Mouse (Mus musculus): ENCODE measurements around the gene Cstad. TPM values are rescaled to one million over a fixed set of nuclear protein-coding genes. Genes with fewer than 3 reads are reported as not detected.

Cstad gene
- total and polyA plus RNA-seq, 3 experiments, result not detected

DNA sequence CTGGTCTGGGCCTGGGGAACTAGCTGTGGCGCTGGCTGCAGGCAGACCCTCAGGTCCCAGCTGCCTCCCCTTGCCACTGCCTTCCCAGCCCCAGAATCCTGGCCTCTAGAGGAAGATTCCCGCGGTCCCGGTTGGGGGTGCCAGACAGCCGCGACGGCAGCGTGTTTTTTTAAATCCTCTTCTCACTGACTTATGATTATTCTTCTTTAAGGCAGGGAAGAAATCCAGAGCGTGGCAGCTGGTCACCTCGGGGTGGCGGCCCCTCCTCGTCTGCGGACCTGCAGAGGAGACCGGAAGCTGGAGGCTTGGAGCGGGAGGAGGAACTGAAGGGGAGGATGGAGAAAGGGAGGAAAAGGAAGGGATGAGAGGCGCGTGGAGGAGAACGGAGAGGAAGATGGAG is 18.7 kb downstream of the Cstad start:
- Histone ChIP-seq H3K27ac (ENCODE audit: control insufficient read depth, low read depth, low read length) (no peak overlapping the region), H3K36me3 (ENCODE audit: control insufficient read depth in 1 of 2, insufficient read depth in 2 of 2, low read length in 2 of 2) (no peaks in the 10 kb centered on the region), H3K9ac (ENCODE audit: control insufficient read depth, low read depth, low read length, poor library complexity, severe bottlenecking) (no peak overlapping the region), H3K79me2 (ENCODE audit: control insufficient read depth, insufficient read depth, low read length, poor library complexity) (no peaks in the 10 kb centered on the region), H3K4me3 (ENCODE audit: control insufficient read depth in 1 of 2, insufficient read depth in 1 of 2, low read depth in 2 of 2, low read length in 2 of 2) (no peak overlapping the region), H3K9me3 (replicated peaks; ENCODE audit: insufficient read depth, low read length) (no peaks in the 10 kb centered on the region), H3K27me3 (ENCODE audit: control insufficient read depth in 1 of 2, insufficient read depth in 2 of 2, low read length in 2 of 2) (peaks cover 7 to 10% of the 10 kb centered on the region in 2 experiments), H3K4me1 (ENCODE audit: control insufficient read depth in 1 of 2, insufficient read depth in 2 of 2, low read length in 2 of 2) (no peaks in the 10 kb centered on the region)
- DNase-seq (ENCODE audit: low read depth, low spot score), result no peak
- no peak for TF ChIP-seq TBP (IDR thresholded peaks at IDR 0.05; ENCODE audit: low read depth, low read length)
- no peak for TF ChIP-seq TAL1 (IDR thresholded peaks at IDR 0.05; ENCODE audit: low read length)
- no peak for TF ChIP-seq POLR2AphosphoS5 (IDR thresholded peaks at IDR 0.05; ENCODE audit: borderline replicate concordance, low read depth, low read length)
- TF ChIP-seq CTCF (IDR thresholded peaks at IDR 0.05 in 2 of 3, conservative IDR thresholded peaks at IDR 0.05 in 1 of 3; ENCODE audit: control insufficient read depth in 1 of 3, insufficient read depth in 1 of 3, low read depth in 2 of 3, low read length in 3 of 3, poor library complexity in 1 of 3, severe bottlenecking in 1 of 3), result no peak
- no peak for TF ChIP-seq NELFE (IDR thresholded peaks at IDR 0.05; ENCODE audit: low read depth, low read length)
- no peak for TF ChIP-seq EP300 (IDR thresholded peaks at IDR 0.05; ENCODE audit: low read depth in 1 of 2, low read length in 2 of 2)
- no peak for TF ChIP-seq MYC (IDR thresholded peaks at IDR 0.05; ENCODE audit: low read depth, low read length)
- no peak for TF ChIP-seq USF2 (IDR thresholded peaks at IDR 0.05; ENCODE audit: borderline replicate concordance in 1 of 2, insufficient read depth in 1 of 2, low read depth in 1 of 2, low read length in 2 of 2)
- no peak for TF ChIP-seq UBTF (IDR thresholded peaks at IDR 0.05; ENCODE audit: borderline replicate concordance, insufficient read depth, low read depth, low read length)
- TF ChIP-seq MAX (IDR thresholded peaks at IDR 0.05; ENCODE audit: low read length), result no peak
- no peak for TF ChIP-seq MEF2A (IDR thresholded peaks at IDR 0.05; ENCODE audit: extremely low read depth, insufficient replicate concordance, low read depth, low read length, poor library complexity, severe bottlenecking)
- no peak for TF ChIP-seq JUND (IDR thresholded peaks at IDR 0.05; ENCODE audit: low read depth, low read length)
- no peak for TF ChIP-seq KAT2A (conservative IDR thresholded peaks at IDR 0.05; ENCODE audit: low read depth, low read length)
- no peak for TF ChIP-seq USF1 (IDR thresholded peaks at IDR 0.05; ENCODE audit: low read depth, low read length)
- no peak for TF ChIP-seq MAZ (IDR thresholded peaks at IDR 0.05; ENCODE audit: low read depth, low read length)
- TF ChIP-seq ETS1 (IDR thresholded peaks at IDR 0.05; ENCODE audit: low read depth, low read length), result no peak
- no peak for TF ChIP-seq POLR2A (IDR thresholded peaks at IDR 0.05; ENCODE audit: control insufficient read depth in 1 of 2, insufficient read depth in 1 of 2, low read depth in 1 of 2, low read length in 2 of 2, poor library complexity in 1 of 2)
- TF ChIP-seq ZKSCAN1 (IDR thresholded peaks at IDR 0.05; ENCODE audit: low read depth, low read length), result no peak
- TF ChIP-seq CHD2 (IDR thresholded peaks at IDR 0.05; ENCODE audit: low read length), result no peak
- no peak for TF ChIP-seq MAFK (IDR thresholded peaks at IDR 0.05; ENCODE audit: borderline replicate concordance, low read depth, low read length)

Data from MEL (cell line).